Mouse (Mus musculus) cerebellum, adult 2 months (tissue): Measurements from ENCODE around the gene Ankrd35.

Experiments
- CTCF ChIP-seq: fragments of 200-500 bp; IDR thresholded peaks from 2 replicates; pipeline ENCODE4 v1.5.1; 2011; ENCODE audit warnings: low read depth, mild to moderate bottlenecking, control low read depth, low read length, moderate library complexity, borderline replicate concordance; ENCODE audit not compliant: insufficient read depth
- POLR2A ChIP-seq: fragments of 200-500 bp; IDR thresholded peaks from 2 replicates; pipeline ENCODE4 v1.6.1; 2011; ENCODE audit warnings: low read length, control low read depth, borderline replicate concordance; ENCODE audit not compliant: insufficient read depth

DNA sequence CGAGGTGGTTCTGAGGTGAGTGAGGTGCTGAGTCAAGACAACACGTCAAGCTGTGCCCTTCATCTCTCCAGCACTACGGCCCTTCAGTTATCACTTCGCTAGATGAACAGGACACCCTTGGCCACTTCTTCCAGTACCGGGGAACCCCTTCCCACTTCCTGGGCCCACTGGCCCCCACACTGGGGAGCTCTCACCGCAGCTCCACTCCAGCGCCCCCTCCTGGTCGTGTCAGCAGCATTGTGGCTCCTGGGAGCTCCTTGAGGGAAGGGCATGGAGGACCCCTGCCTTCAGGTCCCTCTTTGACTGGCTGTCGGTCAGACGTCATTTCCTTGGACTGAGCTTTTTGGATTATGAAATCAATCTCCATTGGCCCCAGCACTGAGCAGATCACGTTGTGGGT is 34.8 kb downstream of the Ankrd35 start:
- peak; percentile 38; the same call in 1 of the 2 replicates for TF ChIP-seq CTCF
- TF ChIP-seq POLR2A, result no peak
